Mouse (Mus musculus) c-Kit-positive CD71-negative TER-119-negative erythroid progenitor cells, embryonic 14.5 days (primary cell): ENCODE measurements around the gene Tas2r138.
"Not testable (repeated sequence)": the region's sequence is repeated elsewhere in the genome, so short reads cannot be mapped to it uniquely, and the experiment has no call there.

Experiments
- DNase-seq: peaks from one replicate; pipeline ENCODE4 v3.0.0-alpha.2; 2013; ENCODE audit warnings: low read depth

The Tas2r138 gene

GRCm38 (mm10) chr6:40613260-40613852, at the start of gene Tas2r138:
TSS of gene Tas2r138 (minus strand) at chr6:40613310.
- DNase-seq: no peak

- DNase-seq: no peak
Measured at GRCm38 (mm10) chr6:40660930-40661329, 47.8 kb upstream of the Tas2r138 start.

GRCm38 (mm10) chr6:40650953-40651352, 37.8 kb upstream of the Tas2r138 start:
- DNase-seq: no peak

- DNase-seq: no peak
Measured at GRCm38 (mm10) chr6:40645701-40646100, 32.6 kb upstream of the Tas2r138 start.

- DNase-seq: no peak
Measured at GRCm38 (mm10) chr6:40640710-40641538, 27.8 kb upstream of the Tas2r138 start.

- DNase-seq: no peak
Measured at GRCm38 (mm10) chr6:40637755-40638154, 24.6 kb upstream of the Tas2r138 start.

GRCm38 (mm10) chr6:40635559-40635958, 22.4 kb upstream of the Tas2r138 start:
- no peak for DNase-seq

GRCm38 (mm10) chr6:40634640-40635071, 21.5 kb upstream of the Tas2r138 start:
- no peak for DNase-seq

GRCm38 (mm10) chr6:40628406-40629000, 15.4 kb upstream of the Tas2r138 start, which contains the start of gene Mgam:
TSS of gene Mgam (plus strand) at chr6:40628831.
- no peak for DNase-seq

- DNase-seq: no peak
Measured at GRCm38 (mm10) chr6:40626111-40626510, 13.0 kb upstream of the Tas2r138 start.

- no peak for DNase-seq
Measured at GRCm38 (mm10) chr6:40617965-40618364, 4.9 kb upstream of the Tas2r138 start.

GRCm38 (mm10) chr6:40610244-40610643, 2.9 kb downstream of the Tas2r138 start:
- no peak for DNase-seq

GRCm38 (mm10) chr6:40607431-40607830, 5.7 kb downstream of the Tas2r138 start:
- DNase-seq: no peak

GRCm38 (mm10) chr6:40598546-40598945, 14.6 kb downstream of the Tas2r138 start:
- not testable (repeated sequence) for DNase-seq

GRCm38 (mm10) chr6:40594804-40595550, 18.1 kb downstream of the Tas2r138 start:
- DNase-seq: no peak

- DNase-seq: no peak
Measured at GRCm38 (mm10) chr6:40588346-40588745, 24.8 kb downstream of the Tas2r138 start.

GRCm38 (mm10) chr6:40585645-40586044, 27.5 kb downstream of the Tas2r138 start, which contains the start of gene Clec5a:
TSS of gene Clec5a (minus strand) at chr6:40585821.
- DNase-seq: no peak

- no peak for DNase-seq
Measured at GRCm38 (mm10) chr6:40584336-40584735, 28.8 kb downstream of the Tas2r138 start.

- DNase-seq: peak; percentile 40
Measured at GRCm38 (mm10) chr6:40576305-40576704, 36.8 kb downstream of the Tas2r138 start.

- DNase-seq: no peak
Measured at GRCm38 (mm10) chr6:40573618-40574017, 39.5 kb downstream of the Tas2r138 start.

- DNase-seq: no peak
Measured at GRCm38 (mm10) chr6:40569187-40569586, 43.9 kb downstream of the Tas2r138 start, which contains the start of gene Olfr460. TSS of gene Olfr460 (plus strand) at chr6:40569487.
